Mouse (Mus musculus) liver, embryonic 13.5 days (tissue): ENCODE measurements around the gene Nup210l. TPM values are rescaled to one million over a fixed set of nuclear protein-coding genes. Genes with fewer than 3 reads are reported as not detected.
"Not testable (repeated sequence)": the region's sequence is repeated elsewhere in the genome, so short reads cannot be mapped to it uniquely, and the experiment has no call there.

Experiments
- ATAC-seq: fragments of 200-750 bp; cut with Nextera tagmentation; 2 replicates; pipeline ENCODE4 v1.8.0; 2017; ENCODE audit warnings: low read depth, mild to moderate bottlenecking, moderate number of reproducible peaks, moderate library complexity
- DNase-seq: peaks from one replicate; pipeline ENCODE4 v3.0.0; 2022
- H3K27ac ChIP-seq: fragments of 300-500 bp; sonication (generic); 2 replicates; pipeline ENCODE4 v1.5.1; 2015; ENCODE audit warnings: moderate library complexity, mild to moderate bottlenecking, inconsistent platforms
- H3K27me3 ChIP-seq: fragments of 300-500 bp; sonication (generic); 2 replicates; pipeline ENCODE4 v1.6.1; 2015; ENCODE audit warnings: mild to moderate bottlenecking, inconsistent platforms
- H3K36me3 ChIP-seq: fragments of 300-500 bp; sonication (generic); 2 replicates; pipeline ENCODE4 v1.6.1; 2015; ENCODE audit warnings: mild to moderate bottlenecking, inconsistent platforms
- H3K4me1 ChIP-seq: fragments of 300-500 bp; sonication (generic); replicated peaks from 2 replicates; pipeline ENCODE4 v1.6.1; 2015; ENCODE audit warnings: inconsistent platforms
- H3K4me2 ChIP-seq: fragments of 300-500 bp; sonication (generic); 2 replicates; pipeline ENCODE4 v1.6.1; 2015; ENCODE audit warnings: inconsistent platforms, mild to moderate bottlenecking, moderate library complexity
- H3K4me3 ChIP-seq: fragments of 300-500 bp; sonication (generic); replicated peaks from 2 replicates; pipeline ENCODE4 v1.5.1; 2015; ENCODE audit warnings: mild to moderate bottlenecking, inconsistent platforms
- H3K9ac ChIP-seq: fragments of 300-500 bp; sonication (generic); 2 replicates; pipeline ENCODE4 v1.6.1; 2015; ENCODE audit warnings: mild to moderate bottlenecking, inconsistent platforms
- H3K9me3 ChIP-seq: fragments of 300-500 bp; sonication (generic); replicated peaks from 2 replicates; pipeline ENCODE4 v1.6.1; 2016; ENCODE audit warnings: inconsistent platforms
- WGBS: fragments of 180-500 bp; shearing (Covaris S2); methylation state at CpG from one replicate; pipeline ENCODE4 v1.1.7; 2015; ENCODE audit not compliant: insufficient replicate concordance; 5-methylcytosine and 5-hydroxymethylcytosine counted together
- polyA plus RNA-seq: library from polyadenylated mRNA; unstranded; fragments of >200 nt; fragmentation: Nextera tagmentation; extraction: Ambion mirVana; gene quantifications from 2 replicates; pipeline ENCODE4 v1.2.1, GENCODE M21; 2015

Gene Nup210l
- polyA plus RNA-seq, 1 experiment from 2014 or later, result 0.05 TPM

- Histone ChIP-seq H3K27me3 (no peaks in the 10 kb centered on the region), H3K4me1 (peaks cover 8% of the 10 kb centered on the region; the same call in 1 of the 2 replicates), H3K4me2 (no peak overlapping the region), H3K9ac (no peak overlapping the region), H3K4me3 (no peak overlapping the region), H3K27ac (no peak overlapping the region), H3K9me3 (no peaks in the 10 kb centered on the region), H3K36me3 (peaks cover 66% of the 10 kb centered on the region)
- no peak for ATAC-seq
- 74% methylated on average over 5 of the region's 5 CpGs for WGBS
- DNase-seq, result no peak
Observed at GRCm38 (mm10) chr3:90097928-90098327, 6.0 kb upstream of the Nup210l start.

DNA sequence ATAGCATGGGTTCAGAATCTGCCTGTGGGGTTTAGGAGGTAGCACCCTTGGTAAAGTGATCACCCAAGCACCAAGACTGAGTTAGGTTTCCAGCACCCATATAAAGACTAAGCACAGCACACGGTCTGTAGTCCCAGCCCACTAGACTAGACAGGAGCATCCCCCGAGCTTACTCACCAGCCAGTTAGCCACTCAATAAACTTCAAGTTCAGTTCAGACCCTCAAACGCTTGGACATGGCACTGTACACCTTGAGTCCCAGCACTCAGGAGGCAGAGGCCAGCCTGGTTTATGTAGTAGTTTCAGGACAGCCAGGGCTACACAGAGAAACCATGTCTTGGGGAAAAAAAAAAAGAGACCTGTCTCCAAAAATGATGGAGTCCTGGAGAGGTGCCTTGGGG, 2.9 kb upstream of the Nup210l start:
- DNase-seq, result no peak

GRCm38 (mm10) chr3:90101673-90102072, 2.3 kb upstream of the Nup210l start:
- Histone ChIP-seq H3K4me2 (no peak overlapping the region), H3K27ac (no peak overlapping the region), H3K27me3 (no peaks in the 10 kb centered on the region), H3K9ac (no peak overlapping the region), H3K4me3 (no peak overlapping the region), H3K36me3 (peaks cover 33% of the 10 kb centered on the region), H3K9me3 (no peaks in the 10 kb centered on the region), H3K4me1 (no peaks in the 10 kb centered on the region)
- WGBS, result 74% methylated on average over 2 of the region's 2 CpGs
- no peak for ATAC-seq
- no peak for DNase-seq

More for the DNA sequence above, 2.9 kb upstream of the Nup210l start:
- 73% methylated on average over 3 of the region's 3 CpGs for WGBS
- no peak overlapping the region for H3K4me2 ChIP-seq
- H3K4me1 ChIP-seq, result no peaks in the 10 kb centered on the region
- H3K27ac ChIP-seq, result no peak overlapping the region
- ATAC-seq, result no peak
- no peak overlapping the region for H3K9ac ChIP-seq
- no peak overlapping the region for H3K4me3 ChIP-seq
- no peaks in the 10 kb centered on the region for H3K9me3 ChIP-seq
- peaks cover 38% of the 10 kb centered on the region for H3K36me3 ChIP-seq
- H3K27me3 ChIP-seq, result no peaks in the 10 kb centered on the region

DNA sequence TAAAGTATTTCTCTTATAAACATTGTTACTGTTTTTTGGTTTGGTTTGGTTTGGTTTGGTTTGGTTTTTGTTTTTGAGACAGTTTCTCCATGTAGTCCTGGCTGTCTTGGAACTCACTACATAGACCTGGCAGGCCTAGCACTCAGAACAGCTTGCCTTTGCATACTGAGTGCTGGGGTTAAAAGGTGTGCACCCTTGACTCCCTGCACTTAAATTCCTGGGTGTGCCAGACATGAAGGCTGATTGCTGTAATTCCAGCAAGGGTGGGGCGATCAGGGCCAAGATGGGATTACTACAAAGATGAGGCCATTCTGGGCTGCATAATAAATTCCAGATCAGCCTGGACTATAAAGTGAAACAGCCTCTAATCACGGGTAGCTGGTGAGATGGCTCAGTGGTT, 1.7 kb upstream of the Nup210l start:
- Histone ChIP-seq H3K9ac (no peak overlapping the region), H3K27me3 (no peaks in the 10 kb centered on the region), H3K9me3 (no peaks in the 10 kb centered on the region), H3K27ac (no peak overlapping the region), H3K4me3 (no peak overlapping the region), H3K4me2 (no peak overlapping the region), H3K36me3 (peaks cover 30% of the 10 kb centered on the region), H3K4me1 (no peaks in the 10 kb centered on the region)
- 78% methylated on average over 2 of the region's 2 CpGs for WGBS
- DNase-seq (no peak), ATAC-seq (no peak)

DNA sequence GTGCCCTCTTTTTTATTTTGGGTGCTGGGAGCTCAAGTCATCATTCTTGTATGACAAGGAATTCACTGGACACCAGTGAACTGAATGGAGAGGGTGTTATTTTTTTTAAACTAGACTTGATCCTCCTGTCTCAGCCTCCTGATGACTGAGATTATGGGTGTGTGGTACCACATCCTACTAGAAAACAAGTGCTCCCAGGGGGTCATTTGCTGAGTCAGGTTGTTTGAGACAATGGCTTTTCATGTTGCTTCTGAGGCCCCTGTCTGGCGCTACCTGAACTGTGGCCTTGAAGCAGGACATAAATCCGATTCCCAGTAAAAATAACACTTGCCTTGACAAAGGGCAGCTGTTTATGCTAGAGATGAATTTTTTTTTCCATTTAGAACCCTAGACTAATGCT, 756 bp upstream of the Nup210l start:
- Histone ChIP-seq H3K4me2 (no peak overlapping the region), H3K9ac (no peak overlapping the region), H3K27ac (no peak overlapping the region), H3K36me3 (peaks cover 23% of the 10 kb centered on the region), H3K4me3 (no peak overlapping the region), H3K27me3 (no peaks in the 10 kb centered on the region), H3K9me3 (no peaks in the 10 kb centered on the region), H3K4me1 (no peaks in the 10 kb centered on the region)
- 74% methylated on average over 2 of the region's 2 CpGs for WGBS
- no peak for ATAC-seq
- DNase-seq, result no peak

DNA sequence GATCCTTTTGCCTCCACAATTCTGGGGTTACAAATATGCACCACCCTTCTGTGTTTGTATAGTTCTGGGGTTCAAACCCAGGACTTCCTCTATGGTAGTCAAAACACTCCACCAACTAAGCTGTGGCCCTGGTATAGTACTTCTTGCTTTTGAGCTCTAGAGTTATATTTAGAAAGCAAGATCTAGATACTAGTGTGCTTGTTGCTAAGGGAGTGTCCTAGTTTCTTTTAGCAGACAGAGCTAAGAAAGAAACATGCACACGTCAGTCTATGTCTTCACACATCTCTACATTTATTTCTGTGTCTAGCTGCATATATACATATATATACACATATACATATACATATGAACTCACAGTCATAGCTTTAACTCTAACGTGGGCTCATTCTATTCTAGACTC, 7.8 kb downstream of the Nup210l start:
- Histone ChIP-seq H3K27ac (no peak overlapping the region), H3K4me2 (no peak overlapping the region), H3K9me3 (no peaks in the 10 kb centered on the region), H3K36me3 (no peaks in the 10 kb centered on the region), H3K27me3 (no peaks in the 10 kb centered on the region), H3K4me1 (no peaks in the 10 kb centered on the region), H3K9ac (no peak overlapping the region), H3K4me3 (no peak overlapping the region)
- ATAC-seq (no peak), DNase-seq (no peak)
- WGBS, result 57% methylated on average over 2 of the region's 2 CpGs

- no peak overlapping the region for H3K4me2 ChIP-seq
- ATAC-seq (no peak), DNase-seq (no peak)
- no peaks in the 10 kb centered on the region for H3K36me3 ChIP-seq
- no peaks in the 10 kb centered on the region for H3K27me3 ChIP-seq
- no peak overlapping the region for H3K4me3 ChIP-seq
- 59% methylated on average over 2 of the region's 2 CpGs for WGBS
- no peaks in the 10 kb centered on the region for H3K4me1 ChIP-seq
- H3K27ac ChIP-seq, result no peak overlapping the region
- H3K9ac ChIP-seq, result no peak overlapping the region
- no peaks in the 10 kb centered on the region for H3K9me3 ChIP-seq
Observed at GRCm38 (mm10) chr3:90114342-90114741, 10.4 kb downstream of the Nup210l start.

GRCm38 (mm10) chr3:90115526-90115925, 11.6 kb downstream of the Nup210l start:
- 57% methylated on average over 3 of the region's 3 CpGs for WGBS

GRCm38 (mm10) chr3:90118132-90118790, 14.3 kb downstream of the Nup210l start:
- no peak for DNase-seq
- Histone ChIP-seq H3K9ac (no peak overlapping the region), H3K27ac (no peak overlapping the region), H3K9me3 (no peaks in the 10 kb centered on the region), H3K4me3 (no peak overlapping the region), H3K27me3 (no peaks in the 10 kb centered on the region), H3K4me2 (no peak overlapping the region), H3K4me1 (no peaks in the 10 kb centered on the region), H3K36me3 (no peaks in the 10 kb centered on the region)
- no peak for ATAC-seq
- WGBS, result 71% methylated on average over 13 of the region's 13 CpGs

More at GRCm38 (mm10) chr3:90115526-90115925, 11.6 kb downstream of the Nup210l start:
- Histone ChIP-seq H3K4me2 (no peak overlapping the region), H3K9ac (no peak overlapping the region), H3K4me1 (no peaks in the 10 kb centered on the region), H3K4me3 (no peak overlapping the region), H3K27ac (no peak overlapping the region), H3K27me3 (no peaks in the 10 kb centered on the region), H3K9me3 (no peaks in the 10 kb centered on the region), H3K36me3 (no peaks in the 10 kb centered on the region)
- no peak for ATAC-seq
- no peak for DNase-seq

DNA sequence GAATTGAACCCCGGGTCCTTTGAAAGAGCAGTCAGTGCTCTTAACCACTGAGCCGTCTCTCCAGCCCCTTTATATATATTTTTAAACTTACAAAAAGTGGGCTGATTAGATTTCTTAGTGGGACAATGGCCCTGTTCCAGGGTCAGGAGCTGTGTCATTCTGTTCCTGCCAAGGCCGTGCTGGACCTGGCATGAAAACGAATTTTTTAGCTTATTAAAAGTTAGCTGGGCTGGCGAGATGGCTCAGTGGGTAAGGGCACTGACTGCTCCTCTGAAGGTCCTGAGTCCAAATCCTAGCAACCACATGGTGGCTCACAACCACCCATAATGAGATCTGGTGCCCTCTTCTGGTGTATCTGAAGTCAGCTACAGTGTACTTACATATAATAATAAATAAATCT, 18.1 kb downstream of the Nup210l start:
- H3K4me1 ChIP-seq, H3K4me2 ChIP-seq, H3K27me3 ChIP-seq, DNase-seq, H3K9ac ChIP-seq, H3K9me3 ChIP-seq, ATAC-seq, H3K27ac ChIP-seq, H3K4me3 ChIP-seq, H3K36me3 ChIP-seq: not testable (repeated sequence)
- 59% methylated on average over 5 of the region's 5 CpGs for WGBS

DNA sequence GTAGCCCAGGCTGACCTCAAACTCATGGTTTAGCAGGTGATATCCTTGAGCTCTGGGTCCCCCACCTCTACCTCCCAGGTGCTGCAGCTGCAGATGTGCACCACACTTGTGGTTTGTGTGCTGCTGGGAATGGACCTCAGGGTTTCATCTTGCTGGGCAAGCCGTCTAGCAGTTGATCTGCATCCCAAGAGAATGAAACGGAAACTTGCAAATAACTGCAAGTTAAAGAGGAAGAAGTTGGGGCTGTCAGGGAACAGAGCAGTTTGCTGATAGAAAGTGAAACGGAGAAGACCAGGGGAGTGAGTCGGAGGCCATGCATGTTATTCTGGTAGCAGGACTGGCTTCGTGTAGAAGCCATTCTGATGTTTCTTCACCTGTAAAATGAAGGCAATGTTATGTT, 21.8 kb downstream of the Nup210l start:
- 44% methylated on average over 5 of the region's 5 CpGs for WGBS
- no peaks in the 10 kb centered on the region for H3K27me3 ChIP-seq
- no peak overlapping the region for H3K9ac ChIP-seq
- H3K36me3 ChIP-seq, result no peaks in the 10 kb centered on the region
- no peak overlapping the region for H3K4me3 ChIP-seq
- H3K4me1 ChIP-seq, result no peaks in the 10 kb centered on the region
- no peak overlapping the region for H3K4me2 ChIP-seq
- H3K9me3 ChIP-seq, result no peaks in the 10 kb centered on the region
- no peak for DNase-seq
- no peak overlapping the region for H3K27ac ChIP-seq
- ATAC-seq, result no peak

GRCm38 (mm10) chr3:90127881-90128280, 23.9 kb downstream of the Nup210l start:
- H3K27me3 ChIP-seq, result no peaks in the 10 kb centered on the region
- no peak overlapping the region for H3K9ac ChIP-seq
- no peaks in the 10 kb centered on the region for H3K4me1 ChIP-seq
- H3K36me3 ChIP-seq, result no peaks in the 10 kb centered on the region
- H3K4me2 ChIP-seq, result no peak overlapping the region
- ATAC-seq (no peak), DNase-seq (no peak)
- H3K9me3 ChIP-seq, result no peaks in the 10 kb centered on the region
- H3K27ac ChIP-seq, result no peak overlapping the region
- WGBS, result 79% methylated on average over 6 of the region's 6 CpGs
- no peak overlapping the region for H3K4me3 ChIP-seq
